Mouse (Mus musculus): Measurements from ENCODE around the gene Rab3d. TPM values are rescaled to one million over a fixed set of nuclear protein-coding genes. Genes with fewer than 3 reads are reported as not detected.

Gene Rab3d
- 1 to 10 TPM; 4.1 to 6.6 TPM for total RNA-seq (2021)
- long read RNA-seq, experiment 1, transcript Rab3d-201 (5 exons, 3,835 nt), result major isoform, 5 of 7 reads
- long read RNA-seq, experiment 1, partial matches to known transcripts, result 0 of 7 reads
- long read RNA-seq, experiment 1, other reads (novel, unspliced or antisense), result 2 of 7 reads
- long read RNA-seq, experiment 2, partial matches to known transcripts, result 2 of 6 reads
- long read RNA-seq, experiment 2, other reads (novel, unspliced or antisense), result 0 of 6 reads

DNA sequence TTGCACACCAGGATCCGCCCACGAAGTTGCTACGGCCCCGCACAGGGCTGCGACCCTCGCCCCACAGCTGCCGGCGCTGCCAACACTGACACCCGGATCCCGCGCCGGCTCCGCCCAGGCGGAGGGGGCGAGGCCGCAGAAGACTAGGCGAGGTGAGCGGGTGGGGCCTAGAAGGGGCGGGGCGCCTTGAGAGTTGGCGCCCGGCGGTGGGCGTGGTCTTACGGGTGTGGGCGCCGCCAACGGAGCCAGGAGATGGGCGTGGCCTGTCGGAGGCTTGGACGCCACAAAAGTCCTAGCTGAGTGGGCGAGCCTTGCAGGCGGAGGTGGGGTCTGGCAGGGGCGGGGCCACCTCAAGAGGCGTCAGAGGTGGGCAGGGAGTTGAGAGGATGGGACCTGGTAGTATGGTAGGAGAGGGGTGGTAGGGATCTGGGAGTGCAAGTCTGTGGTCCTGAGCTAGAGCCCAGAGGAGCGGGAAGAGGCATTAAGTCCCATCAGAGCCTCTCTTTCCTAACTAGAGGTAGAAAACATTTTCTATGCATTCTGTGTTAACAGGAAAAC, at the start of gene Rab3d:
Rab3d (minus strand) TSS at position 158 of the 558 bp plus-strand sequence.
- intact Hi-C loops (cut with DNase I; ENCODE audit: low total_unique reads), result no loop called here
- peak; percentile 92 for DNase-seq

DNA sequence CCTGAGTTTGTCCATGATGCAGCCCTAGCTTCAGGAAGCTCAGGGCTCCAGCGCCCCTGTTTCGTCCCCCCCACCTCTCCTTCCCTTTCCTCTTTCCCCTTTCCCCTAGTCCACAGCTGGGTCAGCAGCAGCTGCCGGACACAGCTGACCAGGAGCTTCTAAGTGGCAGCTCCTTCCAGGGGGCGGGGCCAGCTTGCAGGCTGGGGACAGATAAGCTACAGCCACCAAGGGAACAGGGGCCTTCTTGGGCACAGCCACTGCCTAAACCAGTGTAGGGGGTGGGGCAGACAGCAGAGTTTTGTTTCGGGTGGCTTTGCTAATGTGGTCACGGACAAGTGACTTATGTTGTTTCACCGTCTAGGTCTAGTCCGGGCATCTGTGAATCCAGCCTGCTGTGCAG, 45.4 kb upstream of the Rab3d start, which contains the start of gene Epor:
Epor (minus strand) TSS at position 90 of the 400 bp plus-strand sequence.
- intact Hi-C loops (cut with DNase I; ENCODE audit: low total_unique reads), result no loop called here
- peak; percentile 79 for DNase-seq

DNA sequence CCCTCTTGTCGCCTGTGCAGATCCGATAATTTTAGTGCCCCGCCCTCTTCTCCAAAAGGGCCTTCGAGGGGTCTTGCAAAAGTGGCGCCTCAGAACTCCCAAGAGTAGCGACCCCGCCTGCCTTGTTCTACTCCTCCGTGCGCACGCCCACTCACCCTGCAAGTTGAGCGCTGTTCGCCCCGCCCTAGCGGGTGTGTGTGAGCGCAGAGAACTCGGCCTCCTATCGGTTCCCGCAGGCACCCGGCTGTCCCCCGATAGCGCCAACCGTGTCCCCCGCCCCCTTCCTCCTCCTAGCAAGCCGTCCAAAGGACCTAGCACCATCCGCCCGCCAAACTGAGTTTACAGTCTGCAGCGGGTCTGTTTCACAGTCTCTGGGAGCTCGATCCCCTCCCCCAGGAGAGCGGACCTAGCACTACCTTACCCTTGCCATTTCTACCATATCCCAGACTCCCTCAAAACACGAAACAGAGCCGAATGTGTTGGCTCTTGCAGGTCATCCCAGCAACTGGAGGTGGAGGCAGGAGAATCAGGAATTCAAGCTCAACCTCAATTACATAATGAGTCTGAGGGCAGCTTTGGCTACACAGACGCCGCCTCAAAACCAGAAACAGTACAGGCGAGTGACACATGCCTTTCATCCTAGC, 44.5 kb upstream of the Rab3d start:
- peak; percentile 68 for DNase-seq
- intact Hi-C loops (cut with DNase I; ENCODE audit: low total_unique reads), result no loop called here

- intact Hi-C loops (cut with DNase I; ENCODE audit: low total_unique reads), result no loop called here
- no peak for DNase-seq
Measured at GRCm38 (mm10) chr9:21962010-21962409, 44.0 kb upstream of the Rab3d start.

DNA sequence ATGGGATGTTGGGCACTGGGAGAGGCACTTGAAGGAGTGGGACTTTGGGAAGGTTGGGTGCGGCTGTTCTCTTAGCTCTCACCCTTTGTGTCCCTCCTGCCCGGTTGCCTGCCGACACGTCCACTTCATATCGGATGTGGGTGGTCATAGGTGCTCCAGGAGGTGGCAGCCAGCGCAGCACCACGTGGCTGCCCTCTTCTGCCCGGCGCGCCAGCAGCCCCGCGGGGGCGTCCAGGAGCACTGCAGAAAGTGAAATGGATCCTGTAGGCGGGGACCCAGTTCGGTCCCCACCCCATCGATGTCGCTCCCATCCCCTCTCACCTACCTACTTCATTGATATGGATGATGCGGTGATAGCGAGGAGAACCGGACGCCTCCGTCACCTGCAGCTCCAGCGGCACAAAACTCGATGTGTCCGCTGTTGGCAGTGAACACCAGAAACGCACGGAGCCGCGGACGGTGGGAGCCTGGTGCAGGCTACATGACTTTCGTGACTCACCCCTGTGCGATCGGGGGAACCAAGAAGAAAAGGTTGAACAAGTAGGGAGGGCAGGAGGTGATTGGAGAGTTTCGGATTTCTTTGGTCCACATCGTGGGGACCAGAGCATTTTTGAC, 43.5 kb upstream of the Rab3d start:
- intact Hi-C loops (cut with DNase I; ENCODE audit: low total_unique reads), result no loop called here
- DNase-seq, result no peak

DNA sequence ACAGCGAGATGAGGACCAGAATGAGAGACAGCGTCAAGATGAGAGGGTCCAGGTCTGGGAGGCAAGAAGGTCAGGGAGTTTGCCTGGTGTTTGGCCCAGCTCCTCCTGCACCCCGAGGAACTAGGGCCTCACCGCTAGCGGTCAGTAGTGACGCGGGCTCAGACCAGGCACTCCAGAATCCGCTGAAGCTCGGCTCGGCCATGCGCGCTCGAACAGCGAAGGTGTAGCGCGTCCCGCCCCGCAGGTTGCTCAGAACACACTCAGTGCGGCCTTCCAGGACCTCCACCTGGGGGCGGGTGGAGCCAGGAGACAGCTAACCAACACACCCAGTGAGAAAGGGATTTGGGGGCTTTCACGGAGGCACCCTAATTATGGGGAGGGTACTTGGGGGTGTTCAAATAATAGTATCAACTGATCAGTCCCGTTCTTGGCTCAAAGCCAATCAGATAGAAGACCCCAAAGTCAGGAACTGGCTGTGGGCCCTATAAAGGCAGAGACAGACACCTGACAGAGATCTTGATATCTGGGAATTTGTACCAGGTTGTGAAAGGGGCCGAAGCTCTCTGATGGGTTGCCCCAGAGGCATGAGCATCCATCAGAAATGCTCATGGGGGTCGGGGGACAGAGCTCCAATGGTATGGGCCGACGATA, 42.7 kb upstream of the Rab3d start:
- DNase-seq, result no peak
- intact Hi-C loops (cut with DNase I; ENCODE audit: low total_unique reads), result no loop called here

DNA sequence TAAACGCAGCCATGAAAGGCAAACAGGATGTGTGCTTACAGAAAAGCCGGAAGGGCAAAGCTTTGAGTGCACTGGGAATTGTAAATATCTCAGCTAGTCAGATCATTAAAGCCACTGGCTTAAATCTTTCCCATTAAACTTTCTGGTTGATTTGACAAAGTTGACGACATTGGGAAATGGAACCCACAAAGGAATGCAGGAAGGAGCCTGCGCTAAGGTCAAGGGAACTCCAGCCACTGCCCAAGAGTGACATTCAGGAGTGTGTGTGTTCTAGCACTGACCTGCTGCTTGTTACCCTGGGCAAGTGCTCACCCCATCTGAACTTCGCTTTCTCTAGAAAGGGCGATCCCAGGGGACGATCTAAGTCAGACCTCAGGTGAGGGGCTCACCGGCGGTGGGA, 42.1 kb upstream of the Rab3d start:
- intact Hi-C loops (cut with DNase I; ENCODE audit: low total_unique reads), result no loop called here
- no peak for DNase-seq

- DNase-seq, result no peak
- intact Hi-C loops (cut with DNase I; ENCODE audit: low total_unique reads), result no loop called here
Measured at GRCm38 (mm10) chr9:21959244-21959643, 41.3 kb upstream of the Rab3d start.

- DNase-seq, result no peak
- intact Hi-C loops (cut with DNase I; ENCODE audit: low total_unique reads), result no loop called here
Measured at GRCm38 (mm10) chr9:21958372-21958771, 40.4 kb upstream of the Rab3d start.

GRCm38 (mm10) chr9:21955570-21956281, 37.7 kb upstream of the Rab3d start, which contains the start of gene Swsap1:
Gene Swsap1, plus strand, starts transcription at chr9:21955755.
- DNase-seq, result peak; percentile 95
- intact Hi-C loops (cut with DNase I; ENCODE audit: low total_unique reads), result no loop called here

DNA sequence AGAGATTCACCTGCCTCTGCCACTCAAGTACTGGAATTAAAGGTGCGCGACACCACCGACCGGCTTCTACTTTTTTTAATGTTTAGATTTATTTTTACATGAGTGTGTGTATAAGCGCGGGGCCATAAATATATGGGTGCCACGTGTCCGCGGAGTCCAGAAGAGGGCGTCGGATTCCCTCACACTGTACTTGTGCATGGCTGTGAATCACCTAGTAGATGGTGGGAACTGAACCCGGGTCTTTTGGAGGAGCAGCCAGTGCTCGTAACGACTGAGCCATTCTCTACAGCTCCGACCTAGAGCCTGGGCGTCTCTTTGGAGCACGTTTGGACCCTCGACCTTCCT, 37.2 kb upstream of the Rab3d start:
- intact Hi-C loops (cut with DNase I; ENCODE audit: low total_unique reads), result no loop called here
- no peak for DNase-seq

DNA sequence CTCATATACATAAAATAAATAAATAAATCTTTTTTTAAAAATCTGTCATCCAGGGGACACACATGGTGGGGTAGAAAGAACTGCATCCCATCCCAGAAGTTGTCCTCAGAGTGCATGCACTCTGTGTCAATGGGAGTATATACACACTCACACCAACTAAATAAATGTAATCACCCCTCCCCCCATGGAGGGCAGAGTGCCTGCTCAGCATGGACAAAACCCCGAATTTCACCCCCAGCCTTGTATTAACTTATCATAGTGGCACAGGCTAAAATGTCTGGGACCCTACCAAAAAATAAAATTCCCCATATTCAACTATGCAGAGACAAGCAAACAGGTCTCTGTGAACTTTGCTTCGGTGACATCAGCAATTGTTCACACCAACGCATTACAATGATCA, 36.6 kb upstream of the Rab3d start:
- no peak for DNase-seq
- intact Hi-C loops (cut with DNase I; ENCODE audit: low total_unique reads), result no loop called here

GRCm38 (mm10) chr9:21953600-21953999, 35.6 kb upstream of the Rab3d start:
- intact Hi-C loops (cut with DNase I; ENCODE audit: low total_unique reads), result no loop called here
- no peak for DNase-seq

DNA sequence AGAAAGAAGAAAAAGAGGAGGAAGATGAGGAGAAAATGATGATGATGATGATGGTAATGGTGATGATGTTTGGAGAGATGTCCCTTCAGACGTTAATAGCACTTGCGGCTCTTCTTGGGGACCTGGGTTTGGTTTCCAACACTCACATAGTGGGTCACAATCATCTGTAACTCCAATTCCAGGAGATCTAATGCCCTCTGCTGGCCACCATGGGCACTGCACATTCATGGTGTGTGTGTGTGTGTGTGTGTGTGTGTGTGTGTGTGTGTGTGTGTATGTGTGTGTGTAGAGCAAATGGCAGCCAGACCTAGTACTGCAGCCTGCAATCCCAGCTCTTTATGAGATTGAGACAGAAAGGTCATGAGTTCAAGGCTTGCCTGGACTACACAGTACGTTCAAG, 34.0 kb upstream of the Rab3d start:
- intact Hi-C loops (cut with DNase I; ENCODE audit: low total_unique reads), result no loop called here
- no peak for DNase-seq

DNA sequence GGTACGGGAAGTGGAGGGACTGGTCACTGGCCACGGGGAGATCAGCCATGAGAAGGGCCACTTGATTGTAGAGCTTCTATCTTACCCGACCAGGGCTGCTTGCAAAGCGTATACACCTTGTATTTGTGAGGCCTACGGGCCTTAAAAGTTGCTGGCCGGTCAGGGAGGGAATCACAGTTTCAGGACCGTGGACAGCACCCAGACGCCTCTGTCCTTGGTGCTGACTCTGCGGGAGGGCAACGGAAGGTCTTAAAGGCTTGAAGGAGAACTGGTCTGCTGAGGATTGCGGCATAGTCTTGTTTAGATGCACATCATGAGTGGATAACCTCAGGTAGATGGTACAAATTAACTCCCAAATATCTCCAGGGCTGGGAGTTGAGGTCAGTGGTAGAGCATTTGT, 32.3 kb upstream of the Rab3d start:
- peak; percentile 62 for DNase-seq
- intact Hi-C loops (cut with DNase I; ENCODE audit: low total_unique reads), result no loop called here

DNA sequence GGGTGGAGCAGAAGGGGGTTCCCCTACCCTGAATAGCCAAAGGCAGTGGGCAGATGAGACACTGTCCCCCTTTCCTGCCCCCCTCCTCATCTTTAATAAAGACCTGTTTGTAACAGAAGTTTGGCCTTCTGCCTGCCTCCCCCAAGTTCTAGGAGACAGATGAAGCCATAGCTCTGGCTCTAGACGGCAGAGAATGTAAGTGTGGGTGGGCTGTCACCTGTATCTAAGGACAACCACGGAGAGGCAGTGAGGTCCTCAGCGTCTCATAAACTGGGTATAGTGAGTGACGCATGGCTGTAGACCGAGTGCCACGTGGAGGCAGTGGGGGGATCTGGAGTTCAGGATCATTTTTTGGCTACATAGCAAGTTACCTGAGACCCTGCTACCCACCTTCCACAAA, 30.8 kb upstream of the Rab3d start:
- no peak for DNase-seq
- intact Hi-C loops (cut with DNase I; ENCODE audit: low total_unique reads), result no loop called here

DNA sequence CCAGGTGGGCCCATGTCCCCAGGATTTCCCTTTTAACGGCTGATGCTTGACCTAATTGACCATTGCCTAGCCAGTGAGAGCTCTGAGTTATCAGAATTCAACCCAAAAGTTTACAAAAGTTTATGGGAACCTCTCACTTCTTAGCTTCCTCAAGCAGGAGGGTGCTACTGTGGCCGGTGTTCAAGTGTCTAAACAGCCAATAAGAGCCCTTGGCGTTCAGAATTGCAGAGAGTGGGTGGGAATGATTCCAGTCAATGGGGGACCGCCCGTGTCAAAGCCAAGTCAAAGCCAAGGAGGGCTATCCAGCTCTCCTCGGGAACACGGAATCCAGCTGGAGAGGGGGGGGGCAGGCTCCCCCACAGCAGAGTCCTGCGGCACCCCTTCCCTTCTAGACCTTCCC, 30.2 kb upstream of the Rab3d start:
- DNase-seq, result no peak
- intact Hi-C loops (cut with DNase I; ENCODE audit: low total_unique reads), result no loop called here

GRCm38 (mm10) chr9:21947540-21948130, 29.6 kb upstream of the Rab3d start:
- DNase-seq, result no peak
- intact Hi-C loops (cut with DNase I; ENCODE audit: low total_unique reads), result no loop called here

- DNase-seq, result no peak
- intact Hi-C loops (cut with DNase I; ENCODE audit: low total_unique reads), result no loop called here
Measured at GRCm38 (mm10) chr9:21944267-21944666, 26.3 kb upstream of the Rab3d start.
